Mouse (Mus musculus) hindbrain, embryonic 16.5 days (tissue): ENCODE measurements around the gene Shisa5. TPM values are rescaled to one million over a fixed set of nuclear protein-coding genes. Genes with fewer than 3 reads are reported as not detected.
A peak's percentile ranks its signal among the peaks of the same experiment; 100 is the strongest.

Source experiments
- ATAC-seq: fragments of 200-750 bp; cut with Nextera tagmentation; 2 replicates; pipeline ENCODE4 v1.8.0; 2017; ENCODE audit warnings: moderate TSS enrichment, moderate library complexity
- H3K27ac ChIP-seq: fragments of 300-500 bp; sonication (generic); 2 replicates; pipeline ENCODE4 v1.5.1; 2014; ENCODE audit warnings: low read depth, mild to moderate bottlenecking, control low read depth, low read length, moderate library complexity
- H3K27me3 ChIP-seq: fragments of 300-500 bp; sonication (generic); replicated peaks from 2 replicates; pipeline ENCODE4 v1.6.1; 2014; ENCODE audit warnings: low read length; ENCODE audit not compliant: control insufficient read depth, insufficient read depth
- H3K36me3 ChIP-seq: fragments of 300-500 bp; sonication (generic); 2 replicates; pipeline ENCODE4 v1.6.1; 2014; ENCODE audit warnings: mild to moderate bottlenecking, low read length, moderate library complexity, mixed read lengths; ENCODE audit not compliant: control insufficient read depth, insufficient read depth
- H3K4me1 ChIP-seq: fragments of 300-500 bp; sonication (generic); 2 replicates; pipeline ENCODE4 v1.6.1; 2014; ENCODE audit warnings: low read depth, low read length; ENCODE audit not compliant: control insufficient read depth, insufficient read depth
- H3K4me2 ChIP-seq: fragments of 300-500 bp; sonication (generic); 2 replicates; pipeline ENCODE4 v1.6.1; 2014; ENCODE audit warnings: mild to moderate bottlenecking, low read length, control low read depth, moderate library complexity
- H3K4me3 ChIP-seq: fragments of 300-500 bp; sonication (generic); 2 replicates; pipeline ENCODE4 v1.5.1; 2014; ENCODE audit warnings: mild to moderate bottlenecking, low read length, control low read depth, moderate library complexity
- H3K9ac ChIP-seq: fragments of 300-500 bp; sonication (generic); 2 replicates; pipeline ENCODE4 v1.6.1; 2014; ENCODE audit warnings: low read depth, mild to moderate bottlenecking, control low read depth, low read length, moderate library complexity
- H3K9me3 ChIP-seq: fragments of 300-500 bp; sonication (generic); 2 replicates; pipeline ENCODE4 v1.6.1; 2014; ENCODE audit warnings: mild to moderate bottlenecking, low read length, moderate library complexity; ENCODE audit not compliant: control insufficient read depth
- WGBS: fragments of 180-500 bp; shearing (Covaris S2); extraction: QIAGEN DNeasy Blood & Tissue Kit; methylation state at CpG from one replicate; pipeline ENCODE4 v1.1.7; 2014; 5-methylcytosine and 5-hydroxymethylcytosine counted together
- polyA plus RNA-seq: library from polyadenylated mRNA; unstranded; fragments of >200 nt; fragmentation: Nextera tagmentation; extraction: Ambion mirVana; gene quantifications from 2 replicates; pipeline ENCODE4 v1.2.1, GENCODE M21; 2015

The Shisa5 gene
- polyA plus RNA-seq, 1 experiment from 2014 or later, result 87.5 TPM

GRCm38 (mm10) chr9:109098366-109098765, 60.0 kb downstream of the Shisa5 start:
- Histone ChIP-seq H3K27me3 (no peaks in the 10 kb centered on the region), H3K36me3 (peaks cover 3% of the 10 kb centered on the region; the same call in 1 of the 2 replicates), H3K4me1 (peaks cover 50% of the 10 kb centered on the region), H3K9me3 (no peaks in the 10 kb centered on the region), H3K27ac (peak overlapping the region; percentile 98), H3K9ac (peak overlapping the region; percentile 14; the same call in 1 of the 2 replicates), H3K4me3 (0 out of 2 replicates have a peak overlapping the region, but pooled peaks have one; percentile 2), H3K4me2 (peak overlapping the region; percentile 83)
- ATAC-seq, result no peak
- WGBS, result 78% methylated on average over 8 of the region's 8 CpGs

GRCm38 (mm10) chr9:109098969-109099368, 60.6 kb downstream of the Shisa5 start:
- no peak overlapping the region; the same call in 1 of the 2 replicates for H3K4me3 ChIP-seq
- 41% methylated on average over 6 of the region's 6 CpGs for WGBS
- peak overlapping the region; percentile 14; the same call in 1 of the 2 replicates for H3K9ac ChIP-seq
- peaks cover 47% of the 10 kb centered on the region for H3K4me1 ChIP-seq
- 0 out of 2 replicates have a peak, but pooled peaks have one; percentile 10 for ATAC-seq
- no peaks in the 10 kb centered on the region for H3K9me3 ChIP-seq
- peaks cover 3% of the 10 kb centered on the region; the same call in 1 of the 2 replicates for H3K36me3 ChIP-seq
- H3K27ac ChIP-seq, result peak overlapping the region; percentile 98
- H3K27me3 ChIP-seq, result no peaks in the 10 kb centered on the region
- H3K4me2 ChIP-seq, result peak overlapping the region; percentile 83

DNA sequence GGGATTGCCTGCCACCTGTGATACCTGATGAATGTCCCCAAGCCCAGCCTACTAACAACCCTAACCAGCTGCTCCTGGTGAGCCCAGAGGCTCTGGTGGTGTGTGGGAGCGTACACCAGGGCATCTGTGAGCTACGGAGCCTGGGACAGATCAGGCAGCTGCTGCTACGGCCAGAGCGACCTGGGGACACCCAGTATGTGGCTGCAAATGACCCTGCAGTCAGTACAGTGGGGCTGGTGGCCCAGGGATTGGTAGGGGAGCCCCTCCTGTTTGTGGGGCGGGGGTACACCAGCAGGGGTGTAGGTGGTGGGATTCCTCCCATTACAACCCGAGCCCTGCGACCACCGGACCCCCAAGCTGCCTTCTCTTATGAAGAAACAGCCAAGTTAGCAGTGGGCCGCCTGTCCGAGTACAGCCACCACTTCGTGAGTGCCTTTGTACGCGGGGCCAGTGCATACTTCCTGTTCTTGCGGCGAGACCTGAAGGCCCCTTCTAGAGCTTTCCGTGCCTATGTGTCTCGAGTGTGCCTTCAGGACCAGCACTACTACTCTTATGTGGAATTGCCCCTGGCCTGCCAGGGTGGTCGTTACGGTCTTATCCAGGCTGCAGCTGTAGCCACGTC, 62.1 kb downstream of the Shisa5 start:
- Histone ChIP-seq H3K4me2 (no peak overlapping the region), H3K27ac (no peak overlapping the region), H3K36me3 (peaks cover 3% of the 10 kb centered on the region; the same call in 1 of the 2 replicates), H3K9me3 (no peaks in the 10 kb centered on the region), H3K27me3 (no peaks in the 10 kb centered on the region), H3K9ac (no peak overlapping the region), H3K4me1 (peaks cover 41% of the 10 kb centered on the region), H3K4me3 (no peak overlapping the region)
- 86% methylated on average over 20 of the region's 20 CpGs for WGBS
- ATAC-seq, result no peak

- Histone ChIP-seq H3K4me1 (peaks cover 31% of the 10 kb centered on the region), H3K27ac (no peak overlapping the region), H3K9me3 (no peaks in the 10 kb centered on the region), H3K36me3 (peaks cover 13% of the 10 kb centered on the region), H3K9ac (no peak overlapping the region), H3K4me2 (no peak overlapping the region), H3K4me3 (no peak overlapping the region), H3K27me3 (no peaks in the 10 kb centered on the region)
- WGBS, result 93% methylated on average over 5 of the region's 5 CpGs
- no peak for ATAC-seq
Measured at GRCm38 (mm10) chr9:109101933-109102445, 63.6 kb downstream of the Shisa5 start.

GRCm38 (mm10) chr9:109102541-109102940, 64.2 kb downstream of the Shisa5 start:
- 82% methylated on average over 3 of the region's 3 CpGs for WGBS
- no peak overlapping the region for H3K4me2 ChIP-seq
- peaks cover 15% of the 10 kb centered on the region for H3K36me3 ChIP-seq
- H3K4me3 ChIP-seq, result no peak overlapping the region
- H3K4me1 ChIP-seq, result peaks cover 25% of the 10 kb centered on the region
- H3K27me3 ChIP-seq, result no peaks in the 10 kb centered on the region
- no peak overlapping the region for H3K9ac ChIP-seq
- H3K9me3 ChIP-seq, result no peaks in the 10 kb centered on the region
- no peak for ATAC-seq
- no peak overlapping the region for H3K27ac ChIP-seq

GRCm38 (mm10) chr9:109103250-109103649, 64.9 kb downstream of the Shisa5 start:
- peaks cover 18% of the 10 kb centered on the region for H3K4me1 ChIP-seq
- ATAC-seq, result no peak
- peaks cover 16% of the 10 kb centered on the region for H3K36me3 ChIP-seq
- WGBS, result 74% methylated on average over 7 of the region's 7 CpGs
- H3K4me3 ChIP-seq, result no peak overlapping the region
- H3K9me3 ChIP-seq, result no peaks in the 10 kb centered on the region
- H3K4me2 ChIP-seq, result no peak overlapping the region
- H3K9ac ChIP-seq, result no peak overlapping the region
- H3K27ac ChIP-seq, result no peak overlapping the region; the same call in 1 of the 2 replicates
- H3K27me3 ChIP-seq, result no peaks in the 10 kb centered on the region

DNA sequence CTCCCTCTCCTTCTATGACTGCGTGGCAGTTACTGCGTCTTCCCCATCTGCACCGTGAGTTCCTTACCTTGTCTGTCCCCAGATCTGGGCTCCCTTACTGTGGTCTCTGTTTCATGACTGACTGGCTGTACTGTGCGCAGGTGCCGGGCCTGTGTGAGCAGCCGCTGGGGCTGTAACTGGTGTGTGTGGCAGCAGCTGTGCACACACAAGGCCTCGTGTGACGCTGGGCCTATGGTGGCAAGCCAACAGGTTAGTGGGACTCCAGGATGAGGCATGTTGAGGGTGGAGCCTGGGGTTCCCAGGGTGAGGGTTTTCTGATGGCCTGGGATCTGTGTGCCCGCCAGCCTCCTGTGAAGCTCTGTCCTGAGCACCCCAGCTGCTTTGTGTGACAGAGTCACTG, 65.7 kb downstream of the Shisa5 start:
- Histone ChIP-seq H3K36me3 (peaks cover 23% of the 10 kb centered on the region), H3K9ac (no peak overlapping the region), H3K4me2 (no peak overlapping the region), H3K4me3 (no peak overlapping the region), H3K9me3 (no peaks in the 10 kb centered on the region), H3K27me3 (no peaks in the 10 kb centered on the region), H3K27ac (no peak overlapping the region), H3K4me1 (peaks cover 11% of the 10 kb centered on the region)
- 89% methylated on average over 9 of the region's 9 CpGs for WGBS
- no peak for ATAC-seq

DNA sequence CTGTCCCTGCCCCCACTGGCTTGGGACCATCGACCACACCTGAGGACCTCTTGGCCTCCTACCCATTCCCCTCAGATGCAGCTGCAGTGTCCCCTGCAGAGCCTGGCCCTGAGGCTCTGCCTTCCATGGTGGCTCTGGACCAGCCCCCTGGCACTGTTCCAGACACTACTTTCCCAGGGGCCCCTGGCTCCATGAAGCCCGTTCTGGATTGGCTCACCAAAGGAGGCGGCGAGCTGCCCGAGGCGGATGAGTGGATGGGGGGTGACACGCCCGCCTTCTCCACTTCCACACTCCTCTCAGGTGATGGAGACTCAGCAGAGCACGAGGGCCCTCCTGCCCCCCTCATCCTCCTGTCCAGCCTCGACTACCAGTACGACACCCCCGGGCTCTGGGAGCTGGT, 66.6 kb downstream of the Shisa5 start:
- WGBS, result 63% methylated on average over 12 of the region's 12 CpGs
- peaks cover 4% of the 10 kb centered on the region; the same call in 1 of the 2 replicates for H3K4me1 ChIP-seq
- H3K4me2 ChIP-seq, result no peak overlapping the region
- no peaks in the 10 kb centered on the region for H3K9me3 ChIP-seq
- H3K9ac ChIP-seq, result no peak overlapping the region
- H3K27ac ChIP-seq, result peak overlapping the region; percentile 59; the same call in 1 of the 2 replicates
- peak; percentile 43; the same call in 1 of the 2 replicates for ATAC-seq
- H3K4me3 ChIP-seq, result no peak overlapping the region
- H3K27me3 ChIP-seq, result no peaks in the 10 kb centered on the region
- H3K36me3 ChIP-seq, result peaks cover 31% of the 10 kb centered on the region

GRCm38 (mm10) chr9:109105648-109106047, 67.3 kb downstream of the Shisa5 start:
- H3K27ac ChIP-seq, result peak overlapping the region; percentile 34; the same call in 1 of the 2 replicates
- no peaks in the 10 kb centered on the region for H3K27me3 ChIP-seq
- H3K4me2 ChIP-seq, result no peak overlapping the region
- no peak overlapping the region for H3K4me3 ChIP-seq
- WGBS, result 92% methylated on average over 12 of the region's 12 CpGs
- ATAC-seq, result no peak
- peaks cover 4% of the 10 kb centered on the region; the same call in 1 of the 2 replicates for H3K4me1 ChIP-seq
- peaks cover 34% of the 10 kb centered on the region for H3K36me3 ChIP-seq
- H3K9ac ChIP-seq, result no peak overlapping the region
- H3K9me3 ChIP-seq, result no peaks in the 10 kb centered on the region
